Mouse (Mus musculus): ENCODE results near the gene Kdelr1. TPM values are rescaled to one million over a fixed set of nuclear protein-coding genes. Genes with fewer than 3 reads are reported as not detected.

The Kdelr1 gene
- polyA plus RNA-seq, 1 experiment from 2014 or later: 44.1 TPM

DNA sequence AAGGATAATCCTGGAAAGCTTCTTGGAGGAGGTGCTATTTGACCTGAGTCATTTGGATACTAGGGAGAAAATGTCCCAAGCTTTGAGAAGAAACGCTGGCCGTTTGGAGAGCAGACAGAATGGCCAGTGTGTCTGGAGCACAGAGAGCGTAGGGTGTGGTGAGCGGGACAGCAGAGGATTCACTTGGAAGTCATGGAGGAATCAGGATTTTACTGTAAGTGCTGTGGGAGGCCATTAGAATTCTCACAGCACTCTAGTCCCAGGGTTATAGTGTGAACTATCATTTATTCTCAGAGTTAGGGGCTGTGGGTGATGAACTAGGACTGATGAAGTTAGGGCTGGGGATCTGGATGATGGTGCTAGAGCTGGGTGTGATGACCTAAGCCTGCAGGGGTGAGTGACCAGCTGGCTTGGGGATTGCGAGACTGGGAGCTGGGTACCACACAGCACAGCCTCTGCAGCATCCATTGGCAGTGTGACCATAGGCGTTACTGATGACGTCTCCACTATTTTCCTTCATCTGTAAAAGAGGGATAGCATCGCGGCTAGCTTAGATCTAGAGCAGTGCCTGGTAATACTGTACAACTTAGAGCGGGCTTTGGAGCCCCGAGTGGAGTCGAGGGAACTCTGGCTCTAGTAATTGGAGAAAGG lies 49.5 kb downstream of the Kdelr1 start:
- 87% methylated on average over 12 of the region's 12 CpGs for WGBS
- Histone ChIP-seq H3K9me3 (no peaks in the 10 kb centered on the region), H3K27ac (peak overlapping the region; percentile 85), H3K27me3 (ENCODE audit: insufficient read depth, poor library complexity, severe bottlenecking) (peaks cover 29% of the 10 kb centered on the region), H3K4me1 (peaks cover 58% of the 10 kb centered on the region), H3K4me3 (no peak overlapping the region), H3K36me3 (0 out of 2 replicates have a peak, but pooled peaks cover under 1% of the 10 kb centered on the region)
- no peak for DNase-seq (ENCODE audit: low spot score)

DNA sequence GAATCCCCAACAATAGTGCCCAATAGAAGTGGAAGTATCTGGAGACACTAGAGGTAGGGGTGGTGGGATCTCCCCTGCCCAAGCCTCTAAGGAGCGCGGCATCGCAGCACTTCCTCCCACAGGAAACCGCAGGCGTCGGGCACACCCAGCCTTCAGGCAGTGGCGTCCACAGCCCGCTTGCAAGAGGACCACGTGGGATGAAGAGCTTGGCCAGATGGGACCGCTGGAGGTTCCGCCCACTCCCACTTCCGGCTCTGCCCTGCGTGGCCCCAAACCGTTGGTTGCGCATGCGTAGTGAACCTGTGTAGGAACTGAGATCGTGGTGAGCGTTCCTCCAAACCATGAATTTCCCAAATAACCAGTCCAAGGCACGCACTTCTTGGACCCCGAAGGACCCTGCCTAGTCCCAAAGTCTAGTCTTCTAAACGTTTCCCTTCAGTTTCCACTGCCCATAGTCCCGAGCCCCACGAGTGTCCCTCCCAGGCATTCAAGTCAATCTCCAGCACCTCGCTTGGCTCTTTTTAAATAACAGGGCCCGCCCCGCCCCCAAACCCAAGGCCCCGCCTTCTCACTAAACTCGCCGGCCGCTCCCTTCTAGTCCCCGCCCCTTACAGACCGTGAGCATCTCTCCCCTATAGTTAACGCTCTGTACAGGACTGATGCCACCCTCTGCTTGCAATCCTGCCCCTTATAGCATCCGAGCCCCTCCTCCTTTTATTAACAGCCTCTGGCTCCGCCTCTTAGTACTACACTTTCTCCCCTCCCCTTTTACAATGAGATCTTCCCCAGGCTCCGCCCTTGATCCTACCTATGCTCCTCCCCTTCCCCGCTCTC lies 50.6 kb downstream of the Kdelr1 start:
- peak overlapping the region; percentile 57 for H3K4me3 ChIP-seq
- peaks cover 47% of the 10 kb centered on the region for H3K4me1 ChIP-seq
- peak; percentile 98 for DNase-seq (ENCODE audit: low spot score)
- 1% methylated on average over 37 of the region's 37 CpGs for WGBS
- 0 out of 2 replicates have a peak, but pooled peaks cover 8% of the 10 kb centered on the region for H3K36me3 ChIP-seq
- H3K9me3 ChIP-seq: no peaks in the 10 kb centered on the region
- peak overlapping the region; percentile 85 for H3K27ac ChIP-seq
- H3K27me3 ChIP-seq (ENCODE audit: insufficient read depth, poor library complexity, severe bottlenecking): peaks cover 36% of the 10 kb centered on the region

DNA sequence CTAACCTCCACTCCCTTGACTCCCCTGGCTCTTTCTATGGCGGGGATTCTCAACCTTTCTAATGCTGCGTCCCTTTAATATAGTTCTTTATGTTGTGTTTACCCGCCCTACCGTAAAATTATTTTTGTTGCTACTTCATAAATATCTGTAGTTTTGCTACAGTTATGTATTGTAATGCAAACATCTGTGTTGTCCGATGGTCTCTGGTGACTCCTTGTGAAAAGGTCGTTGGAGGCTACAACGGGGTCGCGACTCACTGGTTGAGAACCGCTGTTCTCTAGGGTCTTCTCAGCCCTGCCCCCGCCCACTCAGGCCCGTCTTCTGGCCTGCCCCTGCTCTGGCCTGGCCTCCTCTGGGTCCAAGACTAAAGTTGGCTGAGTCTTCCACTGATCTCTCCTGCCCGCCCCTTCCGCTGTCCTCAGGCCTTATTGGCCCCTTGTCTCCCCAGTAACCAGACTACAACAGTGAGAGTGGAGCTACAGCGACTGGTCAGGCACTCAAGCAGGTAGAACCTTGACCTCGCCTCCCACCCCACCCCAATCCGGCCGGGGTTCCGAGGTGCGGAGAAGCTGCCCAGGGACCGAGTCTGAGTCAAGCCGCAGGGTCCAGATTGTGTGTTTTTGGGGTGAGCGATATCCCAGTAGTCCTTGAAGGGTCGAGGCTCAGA lies 51.3 kb downstream of the Kdelr1 start, which contains the start of gene Ccdc114:
TSS of gene Ccdc114 (plus strand) at position 311 of the 667 bp plus-strand sequence.
- Histone ChIP-seq H3K9me3 (no peaks in the 10 kb centered on the region), H3K4me3 (peak within 1 kb of the TSS; percentile 57), H3K4me1 (peaks cover 47% of the 10 kb centered on the region), H3K27me3 (ENCODE audit: insufficient read depth, poor library complexity, severe bottlenecking) (peaks cover 42% of the 10 kb centered on the region), H3K27ac (peak within 1 kb of the TSS; percentile 85), H3K36me3 (0 out of 2 replicates have a peak, but pooled peaks cover 8% of the 10 kb centered on the region)
- DNase-seq (ENCODE audit: low spot score): peak; percentile 94
- 3% methylated on average over 24 of the region's 24 CpGs for WGBS

DNA sequence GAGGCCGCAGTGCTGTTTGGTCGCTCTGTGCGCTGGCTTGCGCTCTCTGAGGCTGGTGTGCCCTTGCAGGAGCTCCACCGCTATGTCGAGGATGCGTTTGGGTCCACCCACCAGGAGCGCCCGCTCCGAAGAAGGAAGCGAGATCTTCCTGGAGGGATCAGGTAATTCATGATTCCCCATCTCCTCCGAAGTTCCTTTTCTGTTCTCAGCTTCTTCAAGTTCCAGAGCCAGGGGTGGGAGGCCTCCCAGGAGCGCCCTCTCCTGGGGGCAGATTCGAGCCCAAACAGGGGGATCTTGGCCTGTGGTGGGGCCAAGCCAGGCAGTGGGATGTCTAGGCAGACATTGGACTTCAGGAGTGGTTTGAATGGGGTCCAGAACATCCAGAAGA lies 51.9 kb downstream of the Kdelr1 start:
- peak overlapping the region; percentile 85 for H3K27ac ChIP-seq
- WGBS: 5% methylated on average over 14 of the region's 14 CpGs
- no peak for DNase-seq (ENCODE audit: low spot score)

DNA sequence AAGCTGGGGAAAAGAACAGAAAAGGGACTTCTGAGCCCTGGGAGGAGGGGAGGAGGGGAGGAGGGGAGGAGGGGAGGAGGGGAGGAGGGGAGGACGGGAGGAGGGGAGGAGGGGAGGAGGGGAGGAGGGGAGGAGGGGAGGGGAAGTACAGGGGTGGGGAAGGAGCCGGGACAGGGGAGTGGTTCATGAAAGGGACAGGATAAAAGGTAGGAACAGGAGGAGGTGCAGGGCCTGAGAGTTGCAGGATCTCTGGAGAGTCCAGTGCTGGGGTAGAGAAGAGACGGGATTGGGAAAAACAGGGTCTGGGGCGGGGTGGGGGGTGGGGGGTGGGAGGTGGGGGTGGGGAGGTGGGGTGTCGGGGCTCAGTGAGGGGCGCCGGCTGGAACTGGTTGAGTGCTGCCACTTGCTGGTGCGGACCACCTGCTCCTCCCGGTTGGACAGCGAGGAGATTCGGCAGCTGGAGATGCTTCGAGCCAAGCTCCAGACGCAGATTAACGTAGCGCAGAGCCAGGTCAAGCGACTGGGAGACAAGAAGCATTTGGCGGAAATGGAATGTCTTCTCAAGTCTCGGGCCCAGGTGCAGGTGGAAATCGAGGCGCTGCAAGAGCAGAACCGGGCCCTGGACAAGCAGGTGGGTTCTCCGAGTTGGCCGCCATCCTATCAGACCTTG lies 56.2 kb downstream of the Kdelr1 start:
- Histone ChIP-seq H3K27me3 (ENCODE audit: insufficient read depth, poor library complexity, severe bottlenecking) (peaks cover 26% of the 10 kb centered on the region), H3K9me3 (no peaks in the 10 kb centered on the region), H3K36me3 (peaks cover 16% of the 10 kb centered on the region; the same call in 1 of the 2 replicates), H3K4me1 (peaks cover 10% of the 10 kb centered on the region), H3K4me3 (peak overlapping the region; percentile 15; the same call in 1 of the 2 replicates), H3K27ac (no peak overlapping the region)
- no peak for DNase-seq (ENCODE audit: low spot score)
- WGBS: 14% methylated on average over 19 of the region's 23 CpGs

More for the DNA sequence above, 51.9 kb downstream of the Kdelr1 start:
- Histone ChIP-seq H3K4me1 (peaks cover 42% of the 10 kb centered on the region), H3K4me3 (peak overlapping the region; percentile 57), H3K9me3 (no peaks in the 10 kb centered on the region), H3K27me3 (ENCODE audit: insufficient read depth, poor library complexity, severe bottlenecking) (peaks cover 42% of the 10 kb centered on the region), H3K36me3 (0 out of 2 replicates have a peak, but pooled peaks cover 8% of the 10 kb centered on the region)

DNA sequence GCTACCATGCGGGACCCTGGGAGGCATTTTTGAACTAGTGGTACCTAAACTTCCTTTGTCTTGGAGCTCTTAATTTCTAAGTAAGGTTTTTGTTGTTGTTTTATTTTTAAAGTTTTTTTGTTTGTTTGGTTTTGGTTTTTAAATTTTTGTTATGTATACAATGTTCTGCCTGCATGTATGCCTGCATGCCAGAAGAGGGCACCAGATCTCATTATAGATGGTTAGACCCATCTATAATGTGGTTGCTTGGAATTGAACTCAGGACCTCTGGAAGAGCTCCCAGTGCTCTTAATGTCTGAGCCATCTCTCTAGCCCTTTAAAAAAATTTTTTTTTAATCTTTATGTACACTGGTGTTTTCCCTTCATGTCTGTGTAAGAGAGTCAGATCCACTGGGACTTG lies 57.1 kb downstream of the Kdelr1 start:
- peaks cover under 1% of the 10 kb centered on the region; the same call in 1 of the 2 replicates for H3K4me1 ChIP-seq
- WGBS: 81% methylated on average over 1 of the region's 1 CpGs

More for the DNA sequence above, 57.1 kb downstream of the Kdelr1 start:
- no peak for DNase-seq (ENCODE audit: low spot score)
- peaks cover 16% of the 10 kb centered on the region; the same call in 1 of the 2 replicates for H3K36me3 ChIP-seq
- no peak overlapping the region for H3K27ac ChIP-seq
- no peak overlapping the region for H3K4me3 ChIP-seq
- peaks cover 26% of the 10 kb centered on the region for H3K27me3 ChIP-seq (ENCODE audit: insufficient read depth, poor library complexity, severe bottlenecking)
- no peaks in the 10 kb centered on the region for H3K9me3 ChIP-seq

Other genes starting within 250 kb of the Kdelr1 start
- 17.6 and 20.5 TPM in 2 replicates for gene Rasip1, start 245.3 kb upstream of the Kdelr1 start, polyA plus RNA-seq (2016; fragmentation: Nextera tagmentation; extraction: Ambion mirVana)
- 1.9 and 2.3 TPM in 2 replicates for gene Mamstr, start 232.8 kb upstream of the Kdelr1 start, polyA plus RNA-seq (2016; fragmentation: Nextera tagmentation; extraction: Ambion mirVana)
- gene Fut2, start 206.4 kb upstream of the Kdelr1 start, polyA plus RNA-seq (2016; fragmentation: Nextera tagmentation; extraction: Ambion mirVana): 1.1 and 1.3 TPM in 2 replicates
- 0.13 and 0.14 TPM in 2 replicates for gene Ntn5, start 188.8 kb upstream of the Kdelr1 start, polyA plus RNA-seq (2016; fragmentation: Nextera tagmentation; extraction: Ambion mirVana)
- 0.51 and 0.75 TPM in 2 replicates for gene Sec1, start 178.4 kb upstream of the Kdelr1 start, polyA plus RNA-seq (2016; fragmentation: Nextera tagmentation; extraction: Ambion mirVana)
- 3.1 and 5.1 TPM in 2 replicates for gene Car11, start 172.9 kb upstream of the Kdelr1 start, polyA plus RNA-seq (2016; fragmentation: Nextera tagmentation; extraction: Ambion mirVana)
- 2.7 and 3.2 TPM in 2 replicates for gene Dbp, start 167.7 kb upstream of the Kdelr1 start, polyA plus RNA-seq (2016; fragmentation: Nextera tagmentation; extraction: Ambion mirVana)
- gene Rpl18, start 157.3 kb upstream of the Kdelr1 start, polyA plus RNA-seq (2016; fragmentation: Nextera tagmentation; extraction: Ambion mirVana): 860 and 1,046 TPM in 2 replicates
- 24.7 and 29.3 TPM in 2 replicates for gene Sphk2, start 154.8 kb upstream of the Kdelr1 start, polyA plus RNA-seq (2016; fragmentation: Nextera tagmentation; extraction: Ambion mirVana)
- 0.76 and 1.2 TPM in 2 replicates for gene Fam83e, start 151.6 kb upstream of the Kdelr1 start, polyA plus RNA-seq (2016; fragmentation: Nextera tagmentation; extraction: Ambion mirVana)
- not detected in 2 replicates for gene Spaca4, start 147.0 kb upstream of the Kdelr1 start, polyA plus RNA-seq (2016; fragmentation: Nextera tagmentation; extraction: Ambion mirVana)
- 0.57 and 1.8 TPM in 2 replicates for gene Lmtk3, start 89.0 kb upstream of the Kdelr1 start, polyA plus RNA-seq (2016; fragmentation: Nextera tagmentation; extraction: Ambion mirVana)
- gene Sult2b1, start 88.1 kb upstream of the Kdelr1 start, polyA plus RNA-seq (2016; fragmentation: Nextera tagmentation; extraction: Ambion mirVana): 0.46 and 0.79 TPM in 2 replicates
- gene Cyth2, start 58.2 kb upstream of the Kdelr1 start, polyA plus RNA-seq (2016; fragmentation: Nextera tagmentation; extraction: Ambion mirVana): 99.1 and 124 TPM in 2 replicates
- 0.90 and 1.4 TPM in 2 replicates for gene Kcnj14, start 48.0 kb upstream of the Kdelr1 start, polyA plus RNA-seq (2016; fragmentation: Nextera tagmentation; extraction: Ambion mirVana)
- gene Grwd1, start 41.8 kb upstream of the Kdelr1 start, polyA plus RNA-seq (2016; fragmentation: Nextera tagmentation; extraction: Ambion mirVana): 69.8 and 97.9 TPM in 2 replicates
- 0.10 and 0.18 TPM in 2 replicates for gene Grin2d, start 5.6 kb downstream of the Kdelr1 start, polyA plus RNA-seq (2016; fragmentation: Nextera tagmentation; extraction: Ambion mirVana)
- gene Syngr4, start 23.9 kb downstream of the Kdelr1 start, polyA plus RNA-seq (2016; fragmentation: Nextera tagmentation; extraction: Ambion mirVana): 0.99 and 1.5 TPM in 2 replicates
- 5.8 and 6.5 TPM in 2 replicates for gene Tmem143, start 24.2 kb downstream of the Kdelr1 start, polyA plus RNA-seq (2016; fragmentation: Nextera tagmentation; extraction: Ambion mirVana)
- 45.0 and 46.1 TPM in 2 replicates for gene Emp3, start 48.6 kb downstream of the Kdelr1 start, polyA plus RNA-seq (2016; fragmentation: Nextera tagmentation; extraction: Ambion mirVana)
- gene Ccdc114, start 51.3 kb downstream of the Kdelr1 start, polyA plus RNA-seq (2016; fragmentation: Nextera tagmentation; extraction: Ambion mirVana): 3.2 and 3.3 TPM in 2 replicates
- gene Abcc6, start 157.5 kb downstream of the Kdelr1 start, polyA plus RNA-seq (2016; fragmentation: Nextera tagmentation; extraction: Ambion mirVana): 0.02 and 1.3 TPM in 2 replicates
- 44.2 and 45.3 TPM in 2 replicates for gene Nomo1, start 160.9 kb downstream of the Kdelr1 start, polyA plus RNA-seq (2016; fragmentation: Nextera tagmentation; extraction: Ambion mirVana)
- 3.2 and 7.2 TPM in 2 replicates for gene Kcnj11, start 228.0 kb downstream of the Kdelr1 start, polyA plus RNA-seq (2016; fragmentation: Nextera tagmentation; extraction: Ambion mirVana)